Mouse (Mus musculus): ENCODE results near the gene Igdcc3. TPM values are rescaled to one million over a fixed set of nuclear protein-coding genes. Genes with fewer than 3 reads are reported as not detected.

Gene Igdcc3
- polyA plus RNA-seq, 1 experiment, result not detected

GRCm38 (mm10) chr9:65190306-65190705 is 49.3 kb downstream of the Igdcc3 start:
- 81% methylated on average over 7 of the region's 7 CpGs for WGBS
- no peak overlapping the region for H3K27ac ChIP-seq (ENCODE audit: control insufficient read depth, insufficient read depth, low read depth, low read length, poor library complexity)
- TF ChIP-seq POLR2A (IDR thresholded peaks at IDR 0.05; ENCODE audit: borderline replicate concordance, control insufficient read depth, low read depth, low read length), result no peak
- TF ChIP-seq CTCF (IDR thresholded peaks at IDR 0.05; ENCODE audit: control insufficient read depth, insufficient read depth, low read length), result no peak
- no peak overlapping the region for H3K4me3 ChIP-seq (replicated peaks; ENCODE audit: control insufficient read depth, low read depth, low read length)
- peaks cover 4% of the 10 kb centered on the region for H3K4me1 ChIP-seq (ENCODE audit: control insufficient read depth, insufficient read depth, low read length)

DNA sequence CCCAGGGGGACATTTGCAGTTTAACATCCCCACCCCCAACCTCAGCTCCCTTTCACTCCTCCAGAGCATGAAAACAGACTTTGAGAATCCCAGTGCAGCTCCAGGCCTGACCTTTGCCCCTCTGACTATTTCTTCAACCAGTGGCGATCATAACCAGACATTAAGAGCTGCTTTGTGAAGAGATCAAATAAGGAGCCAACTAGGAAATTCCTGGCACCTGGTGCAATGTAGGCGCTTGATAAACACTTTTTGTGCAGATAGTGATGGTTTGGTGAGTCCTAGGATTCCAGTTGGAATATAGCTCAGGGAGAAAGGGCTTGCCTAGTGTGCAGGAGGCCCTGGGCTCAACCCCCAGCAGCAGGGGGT is 50.4 kb downstream of the Igdcc3 start:
- TF ChIP-seq POLR2A (IDR thresholded peaks at IDR 0.05; ENCODE audit: borderline replicate concordance, control insufficient read depth, low read depth, low read length), result no peak
- no peak for TF ChIP-seq CTCF (IDR thresholded peaks at IDR 0.05; ENCODE audit: control insufficient read depth, insufficient read depth, low read length)
- Histone ChIP-seq H3K4me1 (ENCODE audit: control insufficient read depth, insufficient read depth, low read length) (peaks cover 5% of the 10 kb centered on the region), H3K4me3 (replicated peaks; ENCODE audit: control insufficient read depth, low read depth, low read length) (no peak overlapping the region), H3K27ac (ENCODE audit: control insufficient read depth, insufficient read depth, low read depth, low read length, poor library complexity) (no peak overlapping the region)
- WGBS, result 78% methylated on average over 2 of the region's 2 CpGs

DNA sequence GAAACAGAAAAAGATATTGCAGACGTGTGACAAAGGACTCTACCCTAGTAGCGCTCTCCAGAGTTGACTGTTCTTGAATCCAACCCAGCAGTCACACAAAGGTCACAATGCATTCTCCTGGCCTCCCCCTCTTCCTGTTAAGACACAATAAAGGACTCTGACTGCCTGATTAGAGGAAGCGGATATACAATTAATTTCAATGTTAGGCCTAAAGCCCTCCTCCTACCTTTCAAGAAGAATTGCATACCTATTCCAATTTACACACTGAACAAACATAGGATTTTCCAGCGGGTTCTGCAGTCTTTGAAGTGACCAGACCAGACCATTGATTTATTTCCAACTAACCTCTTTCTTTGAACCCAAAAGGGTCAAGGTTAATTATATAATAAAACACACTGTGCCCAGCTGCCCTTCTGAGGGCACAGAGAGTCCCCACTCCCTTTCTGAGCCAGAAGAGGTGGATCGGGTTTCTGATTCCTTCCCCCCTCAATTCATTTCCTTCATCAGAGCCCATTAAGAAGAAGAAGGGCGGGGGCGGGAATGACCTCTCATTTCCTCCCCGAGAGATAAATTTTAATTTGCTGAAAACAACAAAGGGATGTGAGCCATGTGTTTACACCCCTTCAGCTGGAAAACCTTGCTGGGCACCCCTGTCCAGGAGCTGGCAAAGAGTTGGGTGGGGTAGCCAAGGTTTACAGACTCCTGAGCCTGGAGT is 50.9 kb downstream of the Igdcc3 start:
- 70% methylated on average over 8 of the region's 8 CpGs for WGBS
- TF ChIP-seq POLR2A (IDR thresholded peaks at IDR 0.05; ENCODE audit: borderline replicate concordance, control insufficient read depth, low read depth, low read length), result no peak
- no peak for TF ChIP-seq CTCF (IDR thresholded peaks at IDR 0.05; ENCODE audit: control insufficient read depth, insufficient read depth, low read length)
- H3K4me1 ChIP-seq (ENCODE audit: control insufficient read depth, insufficient read depth, low read length), result peaks cover 5% of the 10 kb centered on the region
- no peak overlapping the region for H3K27ac ChIP-seq (ENCODE audit: control insufficient read depth, insufficient read depth, low read depth, low read length, poor library complexity)
- H3K4me3 ChIP-seq (replicated peaks; ENCODE audit: control insufficient read depth, low read depth, low read length), result no peak overlapping the region

- peaks cover 5% of the 10 kb centered on the region for H3K4me1 ChIP-seq (ENCODE audit: control insufficient read depth, insufficient read depth, low read length)
- H3K4me3 ChIP-seq (replicated peaks; ENCODE audit: control insufficient read depth, low read depth, low read length), result no peak overlapping the region
- TF ChIP-seq CTCF (IDR thresholded peaks at IDR 0.05; ENCODE audit: control insufficient read depth, insufficient read depth, low read length), result no peak
- TF ChIP-seq POLR2A (IDR thresholded peaks at IDR 0.05; ENCODE audit: borderline replicate concordance, control insufficient read depth, low read depth, low read length), result no peak
- no peak overlapping the region for H3K27ac ChIP-seq (ENCODE audit: control insufficient read depth, insufficient read depth, low read depth, low read length, poor library complexity)
- 57% methylated on average over 12 of the region's 12 CpGs for WGBS
These were observed 52.2 kb downstream of the Igdcc3 start for GRCm38 (mm10) chr9:65193214-65193613.

- 66% methylated on average over 4 of the region's 4 CpGs for whole genome bisulfite sequencing
- Histone ChIP-seq H3K4me3 (replicated peaks; ENCODE audit: control insufficient read depth, low read depth, low read length) (no peak within 1 kb of the TSS), H3K27ac (ENCODE audit: control insufficient read depth, insufficient read depth, low read depth, low read length, poor library complexity) (peak within 1 kb of the TSS; percentile 68), H3K4me1 (ENCODE audit: control insufficient read depth, insufficient read depth, low read length) (peaks cover 5% of the 10 kb centered on the region)
- TF ChIP-seq POLR2A (IDR thresholded peaks at IDR 0.05; ENCODE audit: borderline replicate concordance, control insufficient read depth, low read depth, low read length), result no peak
- no peak for TF ChIP-seq CTCF (IDR thresholded peaks at IDR 0.05; ENCODE audit: control insufficient read depth, insufficient read depth, low read length)
These were observed 54.1 kb downstream of the Igdcc3 start, which contains the start of gene Parp16 for GRCm38 (mm10) chr9:65195053-65195452. Gene Parp16, plus strand, starts transcription at chr9:65195353.

GRCm38 (mm10) chr9:65195621-65195981 is 54.6 kb downstream of the Igdcc3 start:
- H3K4me3 ChIP-seq (replicated peaks; ENCODE audit: control insufficient read depth, low read depth, low read length), result no peak overlapping the region
- H3K4me1 ChIP-seq (ENCODE audit: control insufficient read depth, insufficient read depth, low read length), result peaks cover 5% of the 10 kb centered on the region
- 9% methylated on average over 8 of the region's 8 CpGs for WGBS
- no peak for TF ChIP-seq POLR2A (IDR thresholded peaks at IDR 0.05; ENCODE audit: borderline replicate concordance, control insufficient read depth, low read depth, low read length)
- no peak for TF ChIP-seq CTCF (IDR thresholded peaks at IDR 0.05; ENCODE audit: control insufficient read depth, insufficient read depth, low read length)
- H3K27ac ChIP-seq (ENCODE audit: control insufficient read depth, insufficient read depth, low read depth, low read length, poor library complexity), result peak overlapping the region; percentile 68

GRCm38 (mm10) chr9:65195982-65196737 is 55.2 kb downstream of the Igdcc3 start:
- WGBS, result 11% methylated on average over 9 of the region's 9 CpGs
- no peak overlapping the region for H3K4me3 ChIP-seq (replicated peaks; ENCODE audit: control insufficient read depth, low read depth, low read length)
- H3K4me1 ChIP-seq (ENCODE audit: control insufficient read depth, insufficient read depth, low read length), result peaks cover 5% of the 10 kb centered on the region
- TF ChIP-seq POLR2A (IDR thresholded peaks at IDR 0.05; ENCODE audit: borderline replicate concordance, control insufficient read depth, low read depth, low read length), result peak; percentile 13; the same call in 1 of the 2 replicates
- TF ChIP-seq CTCF (IDR thresholded peaks at IDR 0.05; ENCODE audit: control insufficient read depth, insufficient read depth, low read length), result no peak
- H3K27ac ChIP-seq (ENCODE audit: control insufficient read depth, insufficient read depth, low read depth, low read length, poor library complexity), result peak overlapping the region; percentile 68

DNA sequence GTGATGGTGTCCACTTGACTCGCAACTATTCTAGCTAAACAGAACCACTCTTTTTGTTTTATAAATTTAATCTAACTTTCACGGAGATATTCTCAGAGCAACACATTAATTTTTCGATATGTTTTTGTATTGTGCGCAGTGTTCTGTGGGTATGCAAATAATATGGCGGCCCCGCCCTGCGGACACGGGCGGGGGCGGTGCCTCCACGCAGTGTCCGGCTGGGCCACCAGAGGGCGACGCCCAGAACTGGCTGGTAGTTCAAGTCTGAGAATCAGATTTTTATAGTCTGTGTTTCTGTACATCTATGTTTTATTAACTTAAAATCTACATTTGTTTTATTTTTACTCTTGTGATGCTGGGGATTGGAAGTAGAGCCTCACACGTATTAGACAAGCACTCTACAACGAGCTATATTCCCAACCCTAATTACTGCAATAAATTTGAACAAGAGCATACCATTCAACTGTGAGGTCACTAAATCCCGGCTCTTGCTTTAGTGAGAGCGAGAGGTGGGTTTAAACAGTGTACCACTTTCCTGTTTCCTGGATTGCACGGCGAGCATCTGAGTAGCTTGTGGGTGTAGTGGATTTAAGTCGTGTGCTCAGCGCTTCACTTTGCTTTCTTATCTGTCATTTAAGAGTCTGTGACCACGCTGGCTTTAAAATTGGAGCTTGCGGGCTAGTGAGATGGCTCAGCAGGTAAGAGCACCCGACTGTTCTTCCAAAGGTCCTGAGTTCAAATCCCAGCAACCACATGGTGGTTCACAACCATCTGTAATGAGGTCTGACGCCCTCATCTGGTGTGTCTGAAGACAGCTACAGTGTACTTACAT is 56.0 kb downstream of the Igdcc3 start:
- TF ChIP-seq CTCF (IDR thresholded peaks at IDR 0.05; ENCODE audit: control insufficient read depth, insufficient read depth, low read length), result peak; percentile 84
- peak; percentile 30; the same call in 1 of the 2 replicates for TF ChIP-seq POLR2A (IDR thresholded peaks at IDR 0.05; ENCODE audit: borderline replicate concordance, control insufficient read depth, low read depth, low read length)
- Histone ChIP-seq H3K4me3 (replicated peaks; ENCODE audit: control insufficient read depth, low read depth, low read length) (no peak overlapping the region), H3K27ac (ENCODE audit: control insufficient read depth, insufficient read depth, low read depth, low read length, poor library complexity) (peak overlapping the region; percentile 19; the same call in 1 of the 2 replicates), H3K4me1 (ENCODE audit: control insufficient read depth, insufficient read depth, low read length) (peaks cover 5% of the 10 kb centered on the region)
- whole genome bisulfite sequencing, result 12% methylated on average over 26 of the region's 26 CpGs
